Mouse (Mus musculus) liver, embryonic 15.5 days (tissue): ENCODE measurements around the gene Cadps2. TPM values are rescaled to one million over a fixed set of nuclear protein-coding genes. Genes with fewer than 3 reads are reported as not detected.

Source experiments
- ATAC-seq: fragments of 200-750 bp; cut with Nextera tagmentation; 2 replicates; pipeline ENCODE4 v1.8.0; 2017; ENCODE audit warnings: moderate number of reproducible peaks, mild to moderate bottlenecking, moderate library complexity; ENCODE audit not compliant: insufficient read depth
- H3K27ac ChIP-seq: fragments of 300-500 bp; sonication (generic); replicated peaks from 2 replicates; pipeline ENCODE4 v1.5.1; 2015; ENCODE audit warnings: mild to moderate bottlenecking, inconsistent platforms
- H3K27me3 ChIP-seq: fragments of 300-500 bp; sonication (generic); 2 replicates; pipeline ENCODE4 v1.6.1; 2015; ENCODE audit warnings: mild to moderate bottlenecking, inconsistent platforms
- H3K36me3 ChIP-seq: fragments of 300-500 bp; sonication (generic); replicated peaks from 2 replicates; pipeline ENCODE4 v1.6.1; 2015; ENCODE audit warnings: moderate library complexity, mild to moderate bottlenecking, inconsistent platforms
- H3K4me1 ChIP-seq: fragments of 300-500 bp; sonication (generic); replicated peaks from 2 replicates; pipeline ENCODE4 v1.6.1; 2015; ENCODE audit warnings: inconsistent platforms
- H3K4me2 ChIP-seq: fragments of 300-500 bp; sonication (generic); 2 replicates; pipeline ENCODE4 v1.6.1; 2015; ENCODE audit warnings: moderate library complexity, mild to moderate bottlenecking, inconsistent platforms
- H3K4me3 ChIP-seq: fragments of 300-500 bp; sonication (generic); replicated peaks from 2 replicates; pipeline ENCODE4 v1.5.1; 2015; ENCODE audit warnings: mild to moderate bottlenecking, inconsistent platforms
- H3K9ac ChIP-seq: fragments of 300-500 bp; sonication (generic); 2 replicates; pipeline ENCODE4 v1.6.1; 2015; ENCODE audit warnings: moderate library complexity, mild to moderate bottlenecking, inconsistent platforms
- H3K9me3 ChIP-seq: fragments of 300-500 bp; sonication (generic); replicated peaks from 2 replicates; pipeline ENCODE4 v1.6.1; 2016; ENCODE audit warnings: inconsistent platforms
- WGBS: fragments of 180-500 bp; shearing (Covaris S2); methylation state at CpG from one replicate; pipeline ENCODE4 v1.1.7; 2015; ENCODE audit warnings: mixed read lengths; ENCODE audit not compliant: insufficient replicate concordance; 5-methylcytosine and 5-hydroxymethylcytosine counted together
- polyA plus RNA-seq: library from polyadenylated mRNA; unstranded; fragments of >200 nt; fragmentation: Nextera tagmentation; extraction: Ambion mirVana; gene quantifications from 2 replicates; pipeline ENCODE4 v1.2.1, GENCODE M21; 2015

The Cadps2 gene
- polyA plus RNA-seq, 1 experiment from 2014 or later: 0.05 TPM

- Histone ChIP-seq H3K4me2 (no peak overlapping the region), H3K9ac (no peak overlapping the region), H3K4me1 (no peaks in the 10 kb centered on the region), H3K36me3 (no peaks in the 10 kb centered on the region), H3K4me3 (no peak overlapping the region), H3K27me3 (peaks cover 15% of the 10 kb centered on the region), H3K27ac (no peak overlapping the region), H3K9me3 (no peaks in the 10 kb centered on the region)
- WGBS: 61% methylated on average over 4 of the region's 4 CpGs
- ATAC-seq: no peak
These were observed 565.7 kb downstream of the Cadps2 start for GRCm38 (mm10) chr6:23273483-23273882.

GRCm38 (mm10) chr6:23272979-23273378, 566.2 kb downstream of the Cadps2 start:
- H3K9me3 ChIP-seq: no peaks in the 10 kb centered on the region
- no peak for ATAC-seq
- H3K4me1 ChIP-seq: no peaks in the 10 kb centered on the region
- no peak overlapping the region for H3K4me2 ChIP-seq
- no peaks in the 10 kb centered on the region for H3K36me3 ChIP-seq
- no peak overlapping the region for H3K27ac ChIP-seq
- no peak overlapping the region for H3K4me3 ChIP-seq
- WGBS: 12% methylated on average over 11 of the region's 11 CpGs
- peaks cover 15% of the 10 kb centered on the region for H3K27me3 ChIP-seq
- no peak overlapping the region for H3K9ac ChIP-seq

GRCm38 (mm10) chr6:23272542-23272941, 566.7 kb downstream of the Cadps2 start:
- Histone ChIP-seq H3K4me3 (no peak overlapping the region), H3K27ac (no peak overlapping the region), H3K4me1 (no peaks in the 10 kb centered on the region), H3K27me3 (peaks cover 15% of the 10 kb centered on the region), H3K36me3 (no peaks in the 10 kb centered on the region), H3K4me2 (no peak overlapping the region), H3K9ac (no peak overlapping the region), H3K9me3 (no peaks in the 10 kb centered on the region)
- ATAC-seq: no peak
- WGBS: 17% methylated on average over 7 of the region's 7 CpGs

GRCm38 (mm10) chr6:23260738-23261050, 578.5 kb downstream of the Cadps2 start:
- Histone ChIP-seq H3K36me3 (no peaks in the 10 kb centered on the region), H3K27ac (no peak overlapping the region), H3K9me3 (no peaks in the 10 kb centered on the region), H3K9ac (no peak overlapping the region), H3K27me3 (peaks cover 55% of the 10 kb centered on the region), H3K4me3 (no peak overlapping the region), H3K4me1 (no peaks in the 10 kb centered on the region), H3K4me2 (no peak overlapping the region)
- 2% methylated on average over 9 of the region's 9 CpGs for WGBS
- ATAC-seq: no peak

GRCm38 (mm10) chr6:23260016-23260737, 579.0 kb downstream of the Cadps2 start:
- H3K27me3 ChIP-seq: peaks cover 60% of the 10 kb centered on the region
- no peaks in the 10 kb centered on the region for H3K4me1 ChIP-seq
- H3K9ac ChIP-seq: no peak overlapping the region
- ATAC-seq: no peak
- no peak overlapping the region for H3K4me3 ChIP-seq
- H3K4me2 ChIP-seq: no peak overlapping the region
- no peak overlapping the region for H3K27ac ChIP-seq
- H3K36me3 ChIP-seq: no peaks in the 10 kb centered on the region
- 6% methylated on average over 36 of the region's 36 CpGs for WGBS
- H3K9me3 ChIP-seq: no peaks in the 10 kb centered on the region

- no peaks in the 10 kb centered on the region for H3K4me1 ChIP-seq
- H3K9ac ChIP-seq: no peak overlapping the region
- ATAC-seq: no peak
- H3K4me2 ChIP-seq: no peak overlapping the region
- 20% methylated on average over 3 of the region's 3 CpGs for WGBS
- no peaks in the 10 kb centered on the region for H3K36me3 ChIP-seq
- peaks cover 82% of the 10 kb centered on the region for H3K27me3 ChIP-seq
- H3K4me3 ChIP-seq: no peak overlapping the region
- no peak overlapping the region for H3K27ac ChIP-seq
- H3K9me3 ChIP-seq: no peaks in the 10 kb centered on the region
These were observed 581.2 kb downstream of the Cadps2 start for GRCm38 (mm10) chr6:23257981-23258380.

GRCm38 (mm10) chr6:23255161-23255560, 584.1 kb downstream of the Cadps2 start:
- Histone ChIP-seq H3K9ac (no peak overlapping the region), H3K4me1 (no peaks in the 10 kb centered on the region), H3K4me3 (no peak overlapping the region), H3K27me3 (peaks cover 90% of the 10 kb centered on the region), H3K4me2 (no peak overlapping the region), H3K9me3 (no peaks in the 10 kb centered on the region), H3K27ac (no peak overlapping the region), H3K36me3 (no peaks in the 10 kb centered on the region)
- WGBS: 2% methylated on average over 8 of the region's 8 CpGs
- no peak for ATAC-seq

- WGBS: 4% methylated on average over 11 of the region's 11 CpGs
- no peaks in the 10 kb centered on the region for H3K36me3 ChIP-seq
- no peak for ATAC-seq
- no peaks in the 10 kb centered on the region for H3K4me1 ChIP-seq
- no peaks in the 10 kb centered on the region for H3K9me3 ChIP-seq
- H3K27me3 ChIP-seq: peaks cover 90% of the 10 kb centered on the region
- H3K27ac ChIP-seq: no peak overlapping the region
- no peak overlapping the region for H3K4me2 ChIP-seq
- no peak overlapping the region for H3K4me3 ChIP-seq
- no peak overlapping the region for H3K9ac ChIP-seq
These were observed 584.6 kb downstream of the Cadps2 start for GRCm38 (mm10) chr6:23254644-23255043.

GRCm38 (mm10) chr6:23253353-23254311, 585.6 kb downstream of the Cadps2 start:
- Histone ChIP-seq H3K9ac (no peak overlapping the region), H3K27me3 (peaks cover 90% of the 10 kb centered on the region), H3K4me3 (no peak overlapping the region), H3K9me3 (no peaks in the 10 kb centered on the region), H3K36me3 (no peaks in the 10 kb centered on the region), H3K4me2 (no peak overlapping the region), H3K27ac (no peak overlapping the region), H3K4me1 (no peaks in the 10 kb centered on the region; the same call in 1 of the 2 replicates)
- 2% methylated on average over 43 of the region's 43 CpGs for WGBS
- no peak for ATAC-seq

GRCm38 (mm10) chr6:23252196-23253135, 586.8 kb downstream of the Cadps2 start:
- Histone ChIP-seq H3K4me1 (no peaks in the 10 kb centered on the region; the same call in 1 of the 2 replicates), H3K27me3 (peaks cover 90% of the 10 kb centered on the region), H3K9ac (no peak overlapping the region), H3K4me2 (no peak overlapping the region), H3K9me3 (no peaks in the 10 kb centered on the region), H3K27ac (no peak overlapping the region), H3K4me3 (no peak overlapping the region), H3K36me3 (no peaks in the 10 kb centered on the region)
- ATAC-seq: no peak
- 4% methylated on average over 20 of the region's 20 CpGs for WGBS
